Mouse (Mus musculus) urinary bladder, postnatal 4 days (tissue): ENCODE measurements around the gene Gm49358.

ENCODE experiments used
- DNase-seq, 2 experiments: peaks; one replicate each; pipeline ENCODE4 v3.0.0; 2021 to 2022; ENCODE audit warnings: low spot score in 2 of 2

Gm49358 gene

DNA sequence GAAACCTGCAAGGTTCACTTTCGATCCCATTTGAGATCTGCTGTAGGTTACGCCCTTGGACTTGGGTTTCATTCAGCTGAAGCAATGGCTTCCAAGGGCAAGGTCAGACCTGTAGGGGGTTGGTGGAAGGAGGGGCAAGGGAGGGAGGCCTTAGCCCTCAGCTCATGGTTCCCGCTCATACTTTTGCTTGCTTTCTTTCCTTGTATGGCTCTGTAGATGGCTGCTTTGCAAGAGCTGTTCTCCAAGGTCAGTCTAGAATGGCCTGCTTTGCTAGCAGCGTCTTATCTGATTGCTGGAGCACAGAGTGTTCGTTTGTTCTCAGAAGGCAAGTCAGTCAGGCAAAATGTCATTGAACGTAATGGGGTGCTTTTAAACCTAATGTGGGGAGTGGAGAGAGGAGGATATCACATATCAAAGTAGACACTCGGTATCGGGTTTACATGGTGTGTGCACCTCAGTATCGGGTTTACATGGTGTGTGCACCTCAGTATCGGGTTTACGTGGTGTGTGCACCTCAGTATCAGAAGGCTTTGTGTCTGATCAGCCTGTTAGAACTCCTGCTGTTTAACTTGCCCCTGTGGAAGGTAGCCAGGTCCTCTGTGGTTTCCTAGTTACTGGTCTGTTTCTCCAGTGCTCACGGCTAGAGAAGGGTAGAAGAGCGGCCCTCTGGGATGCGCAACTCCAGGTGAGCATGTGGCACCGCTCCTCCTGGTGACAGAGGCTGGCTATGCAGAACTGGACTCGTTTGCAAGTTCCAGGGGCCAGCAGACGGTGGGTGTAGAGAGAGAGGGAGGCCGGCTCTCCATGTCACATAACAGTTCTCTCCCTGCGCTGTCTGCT is 50.7 kb downstream of the Gm49358 start:
- peak in 1 of 2 experiments; percentile 48 for DNase-seq

DNA sequence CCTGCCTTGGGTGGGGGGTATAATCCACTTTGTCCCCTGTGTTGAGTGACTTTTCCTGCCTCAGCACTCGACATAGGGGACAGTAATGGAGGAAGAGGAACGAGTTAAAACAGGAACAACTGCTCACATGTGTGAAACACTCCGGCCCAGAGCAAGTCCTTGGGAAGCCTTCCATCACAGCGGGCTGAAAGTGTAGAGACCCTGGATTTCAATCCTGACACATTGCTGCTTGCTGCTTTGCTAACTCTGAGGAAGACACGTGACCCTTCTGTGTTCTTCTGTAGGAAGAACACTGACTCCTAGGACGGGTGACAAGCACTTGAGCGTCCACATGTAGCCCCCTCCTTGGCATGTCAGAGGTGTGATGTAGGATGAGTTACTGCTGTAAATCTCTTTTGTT is 51.4 kb downstream of the Gm49358 start:
- DNase-seq = no peak

DNA sequence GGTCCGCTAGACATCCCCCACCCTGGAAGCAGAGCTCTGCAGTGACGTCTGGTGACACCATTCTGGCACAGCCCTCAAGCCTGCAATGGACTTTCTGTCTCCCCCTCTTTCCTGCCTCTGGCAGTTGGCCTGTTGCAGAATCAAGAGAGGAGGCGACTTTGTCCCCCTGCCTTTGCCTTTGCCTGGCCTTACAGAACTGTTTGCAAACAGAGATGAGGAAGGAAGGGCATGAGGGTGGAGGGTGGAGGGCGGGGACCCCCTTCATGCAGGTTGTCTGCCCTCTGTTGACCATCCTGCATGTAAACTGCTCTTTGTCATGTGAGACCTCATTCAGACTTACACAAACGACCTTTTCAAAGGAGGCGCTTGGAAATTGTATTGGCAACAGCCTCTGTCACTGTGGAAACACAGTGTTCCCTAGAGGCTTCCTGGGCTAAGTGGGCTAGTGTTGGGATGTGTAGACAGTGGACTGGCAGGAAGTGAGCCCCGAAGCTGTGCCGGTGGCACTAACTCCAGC is 55.9 kb downstream of the Gm49358 start:
- no peak for DNase-seq

DNA sequence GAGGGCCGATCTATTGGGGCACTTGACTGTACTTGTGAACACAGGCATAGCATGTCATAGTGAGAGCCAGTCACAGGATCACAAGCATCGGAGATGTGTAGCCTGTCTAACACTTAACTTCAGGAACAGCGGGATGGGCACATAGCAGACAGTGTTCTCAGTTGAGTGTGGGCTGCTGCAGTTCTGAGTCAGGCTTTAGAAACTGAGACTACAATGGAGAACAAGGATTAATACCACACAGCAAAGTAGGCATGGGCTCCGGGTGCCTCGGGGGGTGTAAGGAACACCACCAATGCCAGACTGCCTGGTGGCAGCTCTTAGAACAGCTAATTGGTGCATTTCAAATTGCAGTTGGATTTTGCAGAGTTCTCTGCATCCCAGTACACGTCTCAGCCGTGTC is 57.2 kb downstream of the Gm49358 start:
- no peak for DNase-seq

DNA sequence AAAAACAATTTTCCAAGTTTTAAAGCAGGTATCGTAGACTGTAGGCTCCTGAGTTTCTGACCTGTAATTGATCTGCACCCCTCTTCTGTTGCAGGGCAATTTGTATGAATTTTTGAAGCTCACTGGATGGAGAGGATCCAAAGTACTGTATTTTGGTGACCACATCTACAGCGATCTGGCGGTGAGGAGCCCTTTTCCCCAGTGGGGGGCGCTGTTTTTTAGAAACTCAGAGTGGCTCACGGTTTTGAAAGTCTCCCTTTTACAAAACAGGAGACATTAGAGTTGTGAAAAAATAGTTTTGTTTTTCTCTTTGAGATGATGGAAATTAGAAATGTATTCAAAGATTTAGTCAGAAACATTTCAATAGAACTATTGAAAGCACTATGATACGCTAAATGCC is 60.3 kb downstream of the Gm49358 start:
- DNase-seq = no peak

DNA sequence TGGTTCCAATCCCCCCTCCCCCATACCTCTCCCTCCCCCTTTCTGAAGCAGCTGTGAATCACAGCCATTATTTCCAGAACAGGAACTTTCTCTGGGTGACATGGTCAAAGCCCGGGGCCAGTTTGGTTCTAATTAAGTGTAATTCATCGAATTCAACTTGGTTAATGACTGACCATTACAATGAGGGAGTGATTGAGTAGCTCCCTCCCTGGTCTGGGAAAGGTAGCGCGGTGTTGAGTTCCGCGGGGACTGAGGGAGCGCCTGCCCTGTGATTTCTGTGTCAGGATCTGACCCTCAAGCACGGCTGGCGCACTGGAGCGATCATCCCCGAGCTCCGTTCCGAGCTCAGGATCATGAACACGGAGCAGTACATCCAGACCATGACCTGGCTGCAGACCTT is 61.1 kb downstream of the Gm49358 start:
- no peak for DNase-seq

DNA sequence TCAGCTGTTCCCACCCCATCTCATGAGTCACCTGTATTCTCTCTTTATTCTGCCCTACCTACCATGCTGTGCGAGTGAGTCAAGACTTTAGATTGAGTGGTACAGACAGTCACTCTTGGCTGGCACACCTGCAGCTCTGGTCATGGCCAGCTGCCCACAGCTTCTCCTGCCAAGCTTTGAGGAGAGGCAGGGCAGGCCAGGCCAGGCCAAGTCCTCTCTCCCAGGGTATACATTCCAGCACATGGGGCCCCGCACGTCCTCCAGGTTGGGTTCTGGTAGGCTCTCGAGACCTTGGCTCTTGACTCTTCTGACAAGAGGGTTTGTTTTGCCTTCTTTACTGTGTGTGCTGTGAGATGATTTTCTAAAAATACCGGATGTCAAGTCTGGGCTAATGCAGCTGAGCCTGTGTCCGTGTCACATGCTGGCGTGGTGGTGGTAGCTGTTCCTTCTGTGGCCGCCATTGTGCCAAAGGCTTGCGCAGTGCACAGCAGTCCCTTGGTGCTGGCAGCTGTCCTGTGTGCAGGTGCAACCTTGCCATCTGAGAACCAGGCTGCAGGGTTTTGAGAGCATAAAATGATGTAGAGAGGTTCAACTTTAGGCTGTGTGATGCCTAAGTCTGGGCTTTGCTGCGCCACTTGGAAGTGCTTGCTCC is 62.2 kb downstream of the Gm49358 start:
- no peak for DNase-seq

DNA sequence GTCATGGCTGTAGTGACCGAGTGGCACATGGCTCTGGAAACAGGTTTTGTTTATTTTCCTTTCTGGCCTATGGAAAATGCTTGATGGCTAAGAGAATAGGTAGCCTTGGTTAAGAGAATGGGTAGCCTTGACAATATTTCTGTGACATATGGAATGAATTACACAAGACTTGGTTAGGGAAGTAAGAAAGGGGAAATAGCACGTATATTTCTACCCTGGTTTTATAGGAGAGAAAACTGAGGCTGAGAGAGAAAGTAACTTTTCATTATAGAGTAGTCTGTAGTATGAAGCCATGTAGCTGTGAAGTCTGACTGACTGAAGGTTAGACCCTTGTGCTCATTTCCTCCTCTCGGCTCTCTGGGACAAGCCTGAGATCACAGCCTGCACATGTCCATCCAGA is 63.2 kb downstream of the Gm49358 start:
- no peak for DNase-seq

DNA sequence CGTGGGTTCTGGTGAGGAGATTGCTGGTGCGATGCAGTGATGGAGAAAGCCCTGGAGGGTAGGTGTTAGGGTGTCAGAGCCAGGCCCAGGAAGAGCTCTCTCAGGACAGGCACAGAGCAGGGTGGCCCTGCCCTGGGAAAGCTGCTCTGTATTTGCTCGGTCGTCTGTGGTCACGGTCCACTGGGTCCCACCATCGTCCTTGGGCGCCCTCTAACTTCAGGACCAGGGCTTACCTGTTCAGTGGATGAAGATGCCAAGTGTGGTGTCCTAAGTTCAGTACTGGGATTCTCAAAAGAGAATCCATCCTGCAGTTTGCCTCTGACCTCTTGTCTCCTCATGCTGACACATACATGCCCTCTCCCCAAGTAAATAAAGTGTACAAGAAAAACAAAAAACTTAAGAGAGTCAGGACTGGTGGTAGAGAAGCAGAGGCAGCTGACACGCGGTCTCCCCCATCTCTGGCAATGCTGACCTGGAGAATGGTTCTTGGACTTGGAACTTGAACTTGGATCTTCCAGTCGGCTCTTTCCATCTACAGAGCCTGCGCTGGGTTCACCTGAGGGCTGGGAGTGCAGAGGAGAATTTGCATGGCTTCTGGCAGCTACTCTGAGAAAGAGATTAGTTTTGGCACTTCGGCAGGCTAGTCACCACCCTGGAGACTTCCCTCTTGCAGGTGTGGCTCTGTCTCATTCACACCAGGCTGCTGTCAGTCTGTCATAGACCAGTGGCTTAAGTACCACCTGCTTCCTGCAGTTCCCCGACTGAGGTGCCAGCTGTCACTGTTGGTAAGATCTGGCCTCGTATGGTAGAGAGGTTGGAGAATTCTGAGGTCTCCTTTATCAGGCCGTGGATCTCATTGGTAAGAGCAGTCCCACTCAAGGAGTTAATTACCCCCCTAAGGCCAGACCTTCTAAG is 64.7 kb downstream of the Gm49358 start:
- no peak for DNase-seq

DNA sequence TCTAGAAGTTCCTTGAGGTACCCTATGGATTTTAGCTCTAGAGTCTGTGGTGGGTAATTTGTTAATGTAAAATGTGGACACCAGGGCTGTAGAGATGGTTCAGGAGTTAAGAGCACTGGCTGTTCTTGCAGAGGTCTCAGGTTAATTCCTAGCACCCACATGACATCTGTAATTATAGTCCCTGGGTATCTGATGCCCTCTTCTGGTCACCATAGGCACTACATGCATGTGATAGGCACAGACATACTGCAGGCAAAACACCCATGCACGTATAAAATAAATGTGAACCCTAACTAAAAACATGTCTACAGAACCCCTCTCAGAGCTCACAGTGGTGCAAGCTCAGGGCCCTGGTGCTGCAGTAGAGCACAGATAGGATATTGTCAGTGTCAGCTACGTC is 65.7 kb downstream of the Gm49358 start:
- no peak for DNase-seq

DNA sequence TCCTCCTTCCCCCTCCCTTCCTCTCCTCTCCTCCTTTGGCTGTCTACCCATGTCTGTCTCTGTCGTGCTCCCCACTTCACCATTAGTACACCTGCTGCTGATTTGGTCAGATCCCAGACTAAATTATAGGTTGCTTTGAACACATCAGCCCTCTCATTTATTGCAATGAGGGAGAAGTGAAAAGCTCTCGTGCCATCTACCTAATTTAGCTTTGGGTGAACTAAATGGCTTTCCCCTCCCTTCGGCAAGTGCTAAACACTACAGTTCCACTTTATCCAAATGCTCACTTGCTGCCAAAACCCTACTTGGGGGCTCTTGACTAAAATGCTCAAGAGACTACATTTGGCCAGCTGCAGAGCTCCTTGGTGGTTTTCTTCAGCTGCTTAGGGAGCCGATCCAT is 73.0 kb downstream of the Gm49358 start:
- no peak for DNase-seq

DNA sequence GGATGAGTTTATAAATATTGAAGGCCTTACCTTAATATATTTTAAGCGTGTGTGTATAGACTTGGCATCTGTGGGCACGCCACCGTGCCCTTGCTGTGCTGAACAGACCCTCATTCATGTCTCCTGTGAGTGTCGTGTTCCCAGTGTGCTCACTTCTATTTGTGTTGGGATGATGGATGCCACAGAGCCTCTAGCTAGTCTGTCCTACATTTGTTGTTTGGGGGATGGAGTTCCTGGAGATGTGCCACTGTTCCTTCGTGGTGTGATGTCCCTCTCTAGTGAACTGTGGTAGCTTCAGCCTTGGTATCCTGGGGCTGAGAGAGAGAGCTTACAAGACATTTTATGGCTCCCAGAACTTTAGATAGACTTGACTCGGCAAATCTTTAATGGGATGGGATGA is 75.1 kb downstream of the Gm49358 start:
- DNase-seq = no peak

DNA sequence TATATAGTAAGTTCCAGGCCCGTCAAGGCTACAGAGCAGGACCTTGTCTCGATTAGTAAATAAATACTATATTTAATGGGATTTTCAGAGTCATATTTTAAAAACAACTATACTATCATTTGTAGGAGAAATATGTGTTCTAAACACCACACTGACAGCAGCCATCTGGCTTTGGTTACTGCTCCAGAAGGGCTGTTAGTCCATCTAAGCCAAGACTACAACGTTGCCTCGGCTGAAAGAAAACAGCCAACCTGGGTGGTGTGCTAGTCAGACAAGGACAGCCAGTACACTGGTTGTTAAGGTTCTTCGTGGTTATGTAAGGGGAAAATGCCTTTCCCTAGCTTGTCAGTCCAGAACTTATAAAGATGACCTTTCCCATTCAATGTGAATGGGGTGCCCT is 78.9 kb downstream of the Gm49358 start:
- no peak for DNase-seq

DNA sequence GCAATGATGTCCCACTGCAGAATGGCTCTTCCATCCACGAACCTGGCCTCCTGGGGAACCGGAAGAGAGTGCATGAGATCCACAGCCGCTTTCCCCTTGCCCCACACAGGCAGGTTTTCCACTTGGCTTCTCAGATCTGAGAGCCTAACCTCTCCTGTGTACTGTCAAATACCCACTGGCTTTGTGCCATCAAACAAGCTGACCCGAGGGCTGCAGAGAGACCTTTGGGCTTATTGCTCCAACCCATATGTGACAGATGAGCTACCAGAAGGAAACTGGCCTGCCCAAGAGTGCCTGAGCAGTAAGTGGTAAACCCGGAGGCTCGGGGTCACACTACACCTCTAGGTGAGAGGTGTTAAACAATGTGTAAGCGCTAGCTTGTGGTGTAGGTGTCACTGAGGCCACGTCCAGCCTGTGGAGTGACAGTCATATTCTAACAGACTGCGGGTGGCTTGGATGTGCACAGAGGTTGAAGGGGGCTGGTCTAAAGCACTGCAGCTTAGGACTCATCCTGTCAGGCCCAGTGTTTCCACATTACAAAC is 83.2 kb downstream of the Gm49358 start:
- DNase-seq = no peak

DNA sequence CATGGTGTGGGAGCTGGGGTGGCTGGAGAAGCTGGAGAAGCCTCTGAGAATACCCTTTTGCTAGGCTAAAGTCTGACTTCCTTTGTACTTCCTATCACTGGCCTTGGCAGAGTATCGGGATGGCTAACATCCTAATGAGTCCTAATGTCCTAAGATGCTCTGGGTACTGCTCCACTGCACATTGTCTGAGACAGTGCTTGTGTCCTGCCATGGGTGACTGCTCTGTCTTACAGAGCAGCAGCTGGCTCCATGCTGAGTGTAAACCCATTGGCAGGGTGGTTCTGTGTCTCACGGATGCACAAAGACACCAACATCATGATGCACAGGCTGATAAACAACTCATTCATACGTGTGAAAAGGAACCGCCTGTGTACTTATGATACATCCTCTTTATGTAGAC is 85.3 kb downstream of the Gm49358 start:
- DNase-seq = no peak

DNA sequence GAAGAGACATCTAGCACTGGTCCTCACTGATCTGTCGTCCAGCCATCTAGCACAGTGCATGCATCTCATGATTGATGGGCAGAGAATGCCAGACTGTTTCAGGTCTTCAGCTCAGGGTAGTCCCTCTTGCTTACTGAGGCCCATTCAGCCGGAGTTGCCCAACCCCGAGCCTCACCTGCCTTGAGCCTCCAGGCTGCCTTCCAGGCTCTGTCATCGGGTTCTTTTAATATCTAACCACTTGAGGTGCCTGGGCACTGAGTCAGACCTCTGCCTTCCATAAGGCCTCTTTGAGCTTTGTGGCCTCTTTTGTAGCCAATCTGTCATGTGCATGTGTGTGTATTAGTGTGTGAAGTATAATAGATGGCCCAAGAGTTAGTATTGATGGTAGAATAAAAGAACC is 85.7 kb downstream of the Gm49358 start:
- DNase-seq = no peak

DNA sequence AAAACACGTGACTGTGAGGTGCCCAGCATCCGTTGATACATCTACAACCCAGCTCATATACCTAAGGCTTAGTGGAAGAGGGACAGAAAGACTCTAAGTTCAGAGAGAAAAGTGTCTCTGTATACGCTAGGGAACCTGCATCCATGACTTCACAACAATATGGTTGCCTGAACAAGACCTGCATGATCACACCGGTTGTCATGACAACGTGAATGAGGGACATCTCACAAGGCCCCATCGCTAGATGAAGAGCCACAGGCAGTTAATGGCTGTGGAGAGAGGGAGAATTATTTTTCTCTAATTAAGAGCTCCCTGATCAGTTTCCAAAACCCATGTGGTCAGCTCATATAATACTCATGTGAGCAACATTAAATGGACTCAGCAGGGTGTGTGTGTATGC is 88.4 kb downstream of the Gm49358 start:
- no peak for DNase-seq

DNA sequence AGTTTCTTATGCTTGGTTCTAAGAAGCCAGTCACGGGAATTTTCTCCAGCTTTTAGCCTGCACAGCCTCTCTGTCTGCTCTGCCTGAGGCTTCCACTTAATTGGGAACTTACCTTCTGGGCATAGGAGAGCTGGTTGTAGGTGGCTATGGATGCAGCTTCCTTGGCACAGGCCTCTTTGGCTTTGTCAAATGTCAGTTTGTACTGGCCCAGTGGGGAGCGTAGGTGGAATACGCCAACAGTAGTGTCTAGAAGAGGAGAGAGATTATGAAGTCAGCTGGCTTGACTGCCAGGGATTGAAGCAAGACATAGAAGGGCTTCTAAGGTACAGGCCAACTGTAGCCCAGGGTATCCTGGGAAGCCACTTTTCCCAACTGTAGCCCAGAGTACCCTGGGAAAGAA is 89.7 kb downstream of the Gm49358 start:
- no peak for DNase-seq

DNA sequence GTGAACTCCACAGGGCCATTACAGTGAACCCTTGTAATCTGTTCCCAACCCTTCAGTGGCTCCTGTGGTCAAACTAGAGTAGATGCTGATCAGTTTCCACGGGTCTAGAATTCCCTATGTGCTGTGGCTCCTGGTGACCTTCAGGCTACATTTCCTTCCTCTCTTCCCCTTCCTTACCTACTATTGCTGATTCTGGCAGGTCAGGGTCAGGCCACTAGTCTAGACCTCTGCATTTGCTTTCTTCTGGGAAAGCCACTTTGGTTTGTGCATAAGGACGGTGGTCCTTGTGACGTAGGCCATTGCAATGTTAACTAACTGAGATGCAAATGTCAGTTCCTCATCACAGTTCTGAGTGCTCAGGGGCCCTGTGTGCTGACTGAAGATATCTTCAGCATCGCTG is 96.6 kb downstream of the Gm49358 start:
- no peak for DNase-seq

DNA sequence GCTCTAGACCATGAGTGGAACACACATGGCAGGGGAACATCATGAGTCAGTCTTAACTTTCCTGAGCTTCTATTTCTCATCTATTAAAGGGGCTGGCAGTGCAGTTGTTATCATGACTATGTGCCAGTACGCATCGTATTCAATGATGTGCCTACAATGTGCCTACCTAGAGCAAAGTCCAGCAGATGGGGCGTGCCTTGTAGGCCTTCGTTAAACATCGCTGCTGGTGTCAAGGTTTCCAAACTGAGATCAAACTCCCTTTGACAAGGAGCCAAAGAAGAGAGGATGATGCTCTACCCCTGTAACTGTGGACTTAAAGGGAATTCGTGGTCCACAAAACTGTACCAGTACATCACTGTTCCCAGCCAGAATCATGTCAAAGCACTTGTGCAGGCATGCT is 98.7 kb downstream of the Gm49358 start:
- DNase-seq = no peak

DNA sequence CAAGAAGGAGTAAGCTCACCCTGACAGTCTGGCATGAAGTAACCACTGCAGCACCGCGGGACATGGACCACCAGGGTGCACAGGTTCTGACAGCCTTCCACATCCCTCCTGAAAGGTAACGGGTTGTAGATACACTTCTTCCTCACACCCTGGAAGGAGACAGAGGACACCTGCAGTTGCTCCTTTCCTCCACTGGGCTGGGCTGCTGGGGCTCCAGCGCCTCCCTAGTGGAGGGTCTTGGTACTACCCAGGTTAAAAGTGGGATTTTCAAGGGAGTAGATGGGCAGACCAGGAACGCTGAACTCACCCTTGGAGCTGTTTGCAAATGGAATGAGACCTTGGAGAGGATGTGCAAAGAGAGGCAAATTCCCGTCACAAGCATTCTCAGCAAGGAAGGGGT is 99.7 kb downstream of the Gm49358 start:
- DNase-seq = no peak

DNA sequence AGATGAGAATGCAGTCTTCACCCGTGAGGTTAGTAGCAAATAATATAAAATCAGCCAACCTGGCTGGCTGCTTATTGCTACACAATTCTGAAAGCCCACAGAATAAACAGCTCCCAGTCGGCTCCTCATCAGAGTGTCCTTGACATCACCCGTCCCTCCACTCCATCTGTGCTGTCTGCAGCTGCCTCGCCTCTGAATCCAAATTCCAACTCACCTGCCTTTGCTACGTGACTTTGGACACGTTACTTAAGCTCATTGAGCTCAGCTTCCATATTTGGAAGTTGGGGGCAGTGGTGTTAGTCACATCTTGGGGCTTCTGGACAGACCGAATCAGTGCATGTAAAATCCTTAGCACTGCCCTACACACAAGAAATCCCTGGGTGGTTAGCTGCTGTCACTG is 108.3 kb downstream of the Gm49358 start:
- no peak for DNase-seq
